Mouse (Mus musculus): Measurements from ENCODE around the gene Fbn1.

- TF ChIP-seq CTCF (IDR thresholded peaks at IDR 0.05; ENCODE audit: low read depth) (no peak), EP300 (optimal IDR thresholded peaks at IDR 0.05) (no peak)
Observed at GRCm38 (mm10) chr2:125382613-125383272, 125.0 kb downstream of the Fbn1 start.

Measured in stomach, postnatal 0 days (tissue).